Mouse (Mus musculus): Measurements from ENCODE around the gene Trim11.

DNA sequence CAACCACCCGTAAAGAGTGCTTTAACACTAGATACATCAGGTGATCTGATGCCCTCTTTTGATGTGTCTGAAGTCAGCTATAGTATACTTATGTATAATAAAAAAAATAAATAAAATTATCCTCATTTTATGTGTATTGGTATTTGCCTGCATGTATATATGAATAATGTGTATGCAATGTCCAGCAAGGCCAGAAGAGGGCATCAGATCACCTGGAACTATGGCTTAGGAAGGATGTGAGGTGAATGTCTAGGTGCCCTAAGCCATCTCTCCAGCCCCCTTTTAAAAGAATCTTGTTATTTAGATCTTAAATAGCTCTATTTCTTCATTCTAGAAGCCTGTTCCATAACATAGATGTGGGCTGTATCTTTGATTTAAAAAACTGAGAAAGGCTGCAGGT lies 10.5 kb upstream of the Trim11 start:
- TF ChIP-seq POLR2A (IDR thresholded peaks at IDR 0.05; ENCODE audit: borderline replicate concordance, low read depth, low read length), result no peak
- no peak for TF ChIP-seq CTCF (IDR thresholded peaks at IDR 0.05; ENCODE audit: low read depth, low read length)
